Mouse (Mus musculus) small intestine, adult 2 months (tissue): Measurements from ENCODE around the gene Tbl1x.

Experiments used
- CTCF ChIP-seq: fragments of 200-500 bp; IDR thresholded peaks from 2 replicates; pipeline ENCODE4 v1.5.1; 2012; ENCODE audit warnings: low read depth, mild to moderate bottlenecking, control low read depth, inconsistent platforms, low read length, moderate library complexity, mixed read lengths; ENCODE audit not compliant: insufficient replicate concordance, insufficient read length; ENCODE audit errors: extremely low read depth
- POLR2A ChIP-seq: fragments of 200-500 bp; IDR thresholded peaks from 2 replicates; pipeline ENCODE4 v1.6.1; 2012; ENCODE audit warnings: low read depth, mild to moderate bottlenecking, control low read depth, inconsistent platforms, low read length, moderate library complexity

GRCm38 (mm10) chrX:77669779-77670550, 159.2 kb downstream of the Tbl1x start:
- no peak for TF ChIP-seq POLR2A
- no peak for TF ChIP-seq CTCF
